Mouse (Mus musculus) T-cell, adult 2 months (primary cell): ENCODE measurements around the gene Pik3r2.

Experiments used
- DNase-seq: peaks from one replicate; pipeline ENCODE4 v3.0.0; 2022; ENCODE audit warnings: low spot score

The Pik3r2 gene

DNA sequence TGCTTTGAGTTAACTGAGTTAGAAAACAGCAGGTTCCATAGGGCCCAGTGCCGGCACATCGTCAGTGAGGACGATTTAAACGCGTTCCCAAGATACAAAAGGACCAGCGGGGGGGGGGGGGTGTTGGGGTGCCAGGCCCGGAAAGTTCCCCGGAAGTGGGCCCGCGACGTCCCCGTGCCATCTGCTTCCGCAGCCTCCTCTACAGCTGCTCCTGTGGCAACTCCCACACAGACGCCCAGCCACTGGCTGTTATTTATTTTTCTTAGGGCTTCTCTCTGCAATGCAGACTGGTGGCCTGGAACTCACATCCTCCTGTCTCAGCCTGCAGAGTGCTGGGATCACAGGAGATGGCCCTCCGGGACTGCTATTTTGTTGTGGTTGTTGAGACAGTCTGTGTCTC is 24.6 kb upstream of the Pik3r2 start:
- DNase-seq: peak; percentile 73

DNA sequence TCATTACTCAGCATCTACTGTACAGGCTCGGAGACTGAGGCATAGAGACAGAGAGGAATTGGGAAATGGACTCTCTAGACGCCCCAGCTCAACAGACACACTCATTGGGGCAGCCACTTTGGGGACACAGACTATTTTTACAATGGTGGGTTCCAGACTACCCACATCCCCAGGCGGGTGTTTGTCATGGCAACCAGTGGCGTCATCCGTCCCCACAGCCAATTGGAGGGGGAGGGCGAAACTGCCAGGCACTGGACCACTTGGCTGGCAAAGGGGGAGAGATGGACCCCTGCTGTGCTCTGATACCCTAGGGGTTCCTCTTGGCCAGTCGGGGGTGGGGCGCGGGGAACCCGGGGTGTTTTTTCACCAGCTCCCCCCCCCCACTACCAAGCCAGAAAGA is 24.1 kb upstream of the Pik3r2 start:
- DNase-seq: no peak

- no peak for DNase-seq
These were observed 21.8 kb upstream of the Pik3r2 start for GRCm38 (mm10) chr8:70798281-70798680.

DNA sequence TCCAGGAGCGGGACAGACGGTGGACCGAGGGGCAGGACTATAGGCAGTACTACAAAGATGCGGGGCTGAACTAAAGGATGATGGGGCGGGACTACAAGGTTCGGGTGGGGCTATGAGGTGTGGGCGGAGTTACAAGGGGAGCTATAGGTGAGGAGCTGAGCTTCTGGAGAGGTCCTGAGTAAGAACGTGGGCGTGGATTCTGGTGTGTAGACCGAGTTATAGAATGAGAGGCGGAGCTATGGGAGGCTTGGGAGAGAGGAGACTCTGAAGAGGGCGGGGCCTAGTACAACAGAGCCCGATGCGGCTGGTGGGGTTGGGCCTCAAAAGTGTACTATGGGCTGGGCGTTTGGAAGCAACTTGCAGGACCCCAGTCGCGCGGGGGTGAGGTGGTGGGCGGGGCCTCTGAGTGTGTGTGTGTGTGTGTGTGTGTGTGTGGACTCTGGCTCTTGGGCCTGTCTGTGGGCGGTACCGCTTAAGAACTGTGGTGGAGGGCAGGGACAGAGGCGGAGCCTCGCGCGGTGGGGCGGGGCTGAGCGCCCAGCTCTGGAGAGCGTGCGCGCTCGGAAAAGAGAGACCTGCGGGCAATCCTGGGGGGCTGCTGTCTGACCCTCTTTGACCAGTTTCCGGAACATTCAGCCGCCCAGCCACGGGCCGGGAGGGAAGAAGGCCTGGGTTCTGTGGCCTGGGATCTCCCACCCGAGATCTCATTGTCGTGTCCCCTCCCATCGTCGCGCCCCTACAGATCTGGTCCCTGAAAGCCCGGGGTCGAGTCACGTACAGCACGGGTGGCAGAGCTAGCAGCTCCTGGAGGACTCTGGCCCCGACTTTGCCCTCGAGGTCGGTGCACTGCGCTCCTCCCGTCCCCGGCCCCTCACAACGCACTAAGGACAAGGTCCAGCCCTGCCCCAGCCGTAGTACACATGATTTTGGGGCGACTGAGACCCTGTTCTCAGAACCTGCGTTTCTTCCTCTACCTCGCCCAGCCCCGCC is 20.9 kb upstream of the Pik3r2 start:
- DNase-seq: peak; percentile 80

- no peak for DNase-seq
These were observed 20.0 kb upstream of the Pik3r2 start for GRCm38 (mm10) chr8:70796403-70797080.

- DNase-seq: no peak
These were observed 18.9 kb upstream of the Pik3r2 start for GRCm38 (mm10) chr8:70795370-70795769.

DNA sequence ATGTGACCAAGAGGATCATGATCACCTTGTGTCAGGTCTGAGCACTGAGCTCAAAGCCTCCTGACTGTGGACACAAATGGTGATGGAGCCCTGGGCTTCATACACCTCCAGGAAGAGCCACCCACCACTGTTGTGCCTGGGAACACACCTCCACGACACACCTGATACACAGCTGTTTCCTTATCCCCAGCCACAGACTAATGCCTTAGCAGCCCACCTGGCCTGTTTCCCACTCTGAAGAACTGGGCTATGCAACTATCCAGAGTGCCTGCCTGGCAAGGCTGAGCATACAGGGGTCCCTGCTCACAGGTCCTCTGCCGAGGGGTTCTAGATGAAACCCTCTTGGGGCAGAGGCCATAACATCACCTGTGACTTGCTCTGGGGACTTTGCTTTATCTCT is 17.7 kb upstream of the Pik3r2 start:
- DNase-seq: no peak

GRCm38 (mm10) chr8:70792700-70793099 is 16.2 kb upstream of the Pik3r2 start:
- peak; percentile 86 for DNase-seq

DNA sequence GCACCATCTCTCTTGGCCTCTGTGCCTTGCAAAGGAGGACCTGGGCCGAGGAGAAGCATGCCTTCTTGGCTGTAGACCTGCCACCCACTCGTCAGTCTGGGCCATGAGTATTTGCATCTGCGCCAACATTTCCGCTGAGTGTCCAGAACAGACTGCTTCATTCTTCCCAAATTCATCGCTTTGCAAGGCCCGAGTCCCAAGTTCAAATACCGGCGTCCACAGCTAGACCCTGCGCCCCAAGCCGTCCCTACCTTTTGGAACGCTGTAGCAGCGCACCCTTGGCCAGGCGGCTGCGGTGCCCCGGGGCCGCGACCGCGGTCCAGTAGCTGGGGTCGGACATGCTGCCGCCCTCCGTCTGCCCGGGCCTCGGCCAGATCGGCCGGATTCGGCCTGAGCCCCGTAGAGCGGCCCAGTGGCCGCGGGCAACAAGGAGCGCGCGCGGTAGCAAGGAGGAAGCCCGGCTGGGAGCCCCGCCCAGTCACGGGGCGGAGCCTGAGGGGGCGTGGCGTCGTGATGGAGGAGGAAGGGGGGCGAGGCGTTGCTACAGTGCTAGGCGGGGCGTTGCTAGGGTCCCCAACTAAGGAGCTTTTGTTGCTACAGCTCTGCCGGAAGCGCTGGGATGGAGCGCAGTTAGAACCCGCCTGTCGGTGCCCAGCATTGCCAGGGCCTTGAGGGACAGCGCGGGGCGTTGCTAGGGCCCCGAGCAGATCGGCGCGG is 15.6 kb upstream of the Pik3r2 start:
- DNase-seq: peak; percentile 98

GRCm38 (mm10) chr8:70791294-70791701 is 14.8 kb upstream of the Pik3r2 start:
- DNase-seq: peak; percentile 85

DNA sequence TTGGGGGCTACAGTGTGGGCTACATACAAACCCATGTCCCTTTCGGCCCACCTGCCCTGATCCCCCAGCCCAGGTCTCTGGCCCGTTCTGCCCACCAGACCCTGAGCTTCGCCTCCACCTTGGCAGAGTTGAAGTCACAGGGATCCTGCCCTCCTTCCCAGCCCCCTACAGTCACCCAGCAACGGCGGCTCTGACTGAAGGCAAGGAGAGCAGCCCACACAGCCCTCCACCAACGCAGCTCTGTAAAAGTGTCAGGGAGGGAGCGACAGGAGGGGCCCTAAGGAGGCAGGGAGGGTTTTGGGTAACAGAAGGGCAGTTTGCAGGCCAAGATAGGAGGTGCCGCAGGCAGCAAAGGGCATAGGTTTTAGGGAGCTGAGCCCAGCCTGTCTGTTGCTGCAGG is 14.3 kb upstream of the Pik3r2 start:
- no peak for DNase-seq

DNA sequence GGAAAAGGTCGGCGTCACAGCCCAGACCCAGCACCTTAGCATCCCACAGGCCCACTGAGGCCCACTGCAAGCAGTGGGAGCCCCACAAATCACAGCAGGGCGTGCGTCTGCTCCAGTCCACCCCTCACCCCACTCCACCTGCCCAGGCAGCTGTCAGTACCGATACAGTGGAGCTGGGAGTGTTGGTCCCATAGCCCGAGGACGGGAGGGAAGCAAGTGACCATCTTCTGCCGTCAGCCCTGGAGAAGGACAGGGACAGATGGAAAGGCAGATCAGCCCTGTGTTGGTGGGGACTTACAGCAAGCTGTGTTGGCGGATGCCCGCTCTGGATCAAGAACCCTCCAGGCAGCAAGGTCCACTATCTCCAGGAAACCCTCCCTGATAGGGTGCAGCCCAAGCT is 12.5 kb upstream of the Pik3r2 start:
- no peak for DNase-seq

- no peak for DNase-seq
These were observed 11.6 kb upstream of the Pik3r2 start for GRCm38 (mm10) chr8:70787941-70788667.

- no peak for DNase-seq
These were observed 10.5 kb upstream of the Pik3r2 start for GRCm38 (mm10) chr8:70787051-70787445.

GRCm38 (mm10) chr8:70786291-70787050 is 10.0 kb upstream of the Pik3r2 start:
- no peak for DNase-seq

GRCm38 (mm10) chr8:70780093-70780492 is 3.6 kb upstream of the Pik3r2 start:
- no peak for DNase-seq

- no peak for DNase-seq
These were observed 540 bp downstream of the Pik3r2 start for GRCm38 (mm10) chr8:70775851-70776495.

DNA sequence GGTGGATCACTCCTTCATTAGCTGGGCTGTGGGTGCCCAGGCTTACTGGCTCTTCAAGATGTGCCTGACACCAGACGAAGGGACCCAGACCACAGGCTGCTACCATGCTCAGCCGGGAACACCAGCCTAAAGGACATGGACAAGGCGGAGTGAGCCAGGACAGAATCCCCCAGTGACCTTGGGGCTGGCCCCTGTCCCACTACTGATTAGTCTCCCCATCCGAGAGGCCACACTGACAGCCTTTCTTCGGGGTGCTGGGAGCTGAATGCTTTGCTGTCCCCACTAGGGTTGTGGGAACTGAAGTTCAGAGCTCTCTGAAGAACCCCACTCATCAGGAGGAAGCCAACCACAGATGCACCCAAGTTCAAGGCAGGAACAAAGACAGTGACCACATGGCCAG is 1.3 kb downstream of the Pik3r2 start:
- no peak for DNase-seq

DNA sequence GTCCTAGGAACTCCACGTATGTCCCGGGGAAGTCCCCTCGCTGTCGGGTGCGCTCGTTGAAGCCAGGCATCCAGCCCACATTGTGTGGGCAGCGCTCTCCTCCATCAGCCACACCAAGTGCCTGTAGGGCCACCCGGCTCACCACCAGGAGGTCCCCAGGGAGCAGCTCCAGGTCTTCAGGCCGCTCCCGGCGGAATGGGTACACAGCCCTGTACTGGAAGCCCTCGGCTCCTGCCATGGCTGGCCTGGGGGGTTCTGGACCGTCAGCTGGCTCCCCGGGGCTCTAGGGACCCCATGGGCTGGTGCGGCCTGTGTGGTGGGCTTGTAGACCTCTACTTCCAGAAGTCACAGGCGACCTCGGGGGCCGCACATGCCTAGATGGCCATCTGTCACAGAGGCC is 1.8 kb downstream of the Pik3r2 start:
- no peak for DNase-seq

DNA sequence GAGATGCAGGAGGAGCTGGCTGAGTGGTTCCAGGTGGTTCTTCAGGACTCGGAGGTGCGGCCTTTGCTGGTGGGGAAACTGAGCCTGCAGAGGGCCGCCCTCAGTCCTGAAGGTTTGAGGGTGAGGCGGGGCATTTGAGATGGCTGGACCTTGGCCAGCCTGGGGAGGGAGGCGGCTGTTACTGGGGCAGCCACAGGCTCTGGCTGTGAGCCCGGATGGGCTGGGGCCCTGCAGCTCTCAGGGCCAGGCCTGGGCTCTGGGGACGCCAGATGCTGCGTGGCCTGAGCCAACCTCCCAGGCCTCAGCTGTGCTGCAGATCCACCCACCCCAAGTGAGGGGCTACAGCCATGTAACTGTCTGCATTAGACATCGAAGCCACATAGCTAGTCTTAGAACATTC is 2.7 kb downstream of the Pik3r2 start:
- no peak for DNase-seq

GRCm38 (mm10) chr8:70773410-70773809 is 3.1 kb downstream of the Pik3r2 start:
- no peak for DNase-seq
